Mouse (Mus musculus) urinary bladder, postnatal 14 days (tissue): ENCODE measurements at regions not wholly inside any gene's neighbourhood (a gene's known extent, or its start where the extent isn't known, plus 50 kb on each side); places are given as distances from the start of the nearest gene placed in this dataset.

Source experiments
- DNase-seq: peaks from one replicate; pipeline ENCODE4 v3.0.0; 2021; ENCODE audit warnings: low spot score

DNA sequence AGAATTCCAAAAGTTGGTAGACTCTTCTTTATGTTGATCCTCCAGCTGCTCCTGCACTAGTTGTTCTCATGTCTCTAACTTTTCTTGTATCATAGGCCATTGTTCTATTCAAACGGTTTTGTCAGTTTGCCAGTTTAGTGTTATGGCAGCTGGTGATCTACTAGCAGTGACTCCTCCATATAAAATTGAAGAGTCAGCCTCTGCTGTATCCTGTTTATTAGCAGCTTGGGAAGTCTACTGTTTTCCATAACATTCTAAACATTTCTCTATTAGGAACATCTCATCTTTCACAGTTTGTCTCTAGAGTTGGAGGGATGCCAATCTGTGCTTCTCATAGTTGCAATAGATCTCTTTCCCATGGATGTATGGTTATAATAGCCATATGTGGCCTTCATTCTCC lies 58.6 kb downstream of the Drd1 start:
- no peak for DNase-seq

DNA sequence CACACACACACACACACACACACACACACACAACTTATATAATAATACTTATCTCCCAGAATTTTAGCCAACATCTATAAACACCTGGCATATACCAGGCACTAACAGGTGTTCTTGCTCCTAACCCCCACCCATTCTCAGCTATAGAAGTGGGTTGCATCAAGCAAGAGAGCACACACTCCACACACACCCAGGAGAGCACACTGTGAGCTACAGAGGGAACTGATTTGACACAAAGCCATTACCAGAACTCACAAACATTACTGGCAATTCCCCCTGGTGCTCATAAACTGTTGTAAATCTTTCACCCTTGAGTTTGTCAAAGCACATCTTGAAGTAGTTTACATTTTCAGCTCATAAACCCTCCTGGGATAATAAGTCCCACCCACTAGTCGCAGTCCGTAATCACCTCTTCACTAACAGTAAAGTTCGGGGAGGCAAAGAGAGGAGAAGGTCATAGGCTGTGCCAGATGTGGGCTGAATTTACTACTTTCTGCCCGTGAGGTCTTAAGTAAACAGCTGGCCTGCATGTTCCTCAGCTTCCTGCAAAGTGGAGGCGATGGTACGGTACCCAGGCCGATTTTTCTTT lies 62.5 kb downstream of the Drd1 start:
- DNase-seq: no peak

DNA sequence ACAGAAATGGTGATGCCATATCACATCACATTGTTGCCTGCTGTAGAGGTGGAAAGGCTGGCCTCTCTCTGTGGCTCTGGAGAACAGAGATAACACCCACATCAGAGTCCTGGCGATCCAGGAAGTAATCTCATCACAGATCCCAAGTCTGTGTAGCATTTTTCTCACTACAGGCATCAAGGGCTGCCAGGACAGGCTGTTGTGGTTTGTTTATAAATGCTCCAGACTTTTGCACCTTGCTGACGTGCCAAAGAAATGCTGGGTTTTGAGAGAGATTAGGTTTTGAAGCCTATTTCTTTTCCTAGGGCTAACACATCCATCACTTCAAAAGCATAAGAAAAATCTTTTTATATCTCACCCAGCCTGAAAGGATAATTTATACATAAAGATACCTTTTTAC lies 76.3 kb downstream of the Drd1 start:
- no peak for DNase-seq

DNA sequence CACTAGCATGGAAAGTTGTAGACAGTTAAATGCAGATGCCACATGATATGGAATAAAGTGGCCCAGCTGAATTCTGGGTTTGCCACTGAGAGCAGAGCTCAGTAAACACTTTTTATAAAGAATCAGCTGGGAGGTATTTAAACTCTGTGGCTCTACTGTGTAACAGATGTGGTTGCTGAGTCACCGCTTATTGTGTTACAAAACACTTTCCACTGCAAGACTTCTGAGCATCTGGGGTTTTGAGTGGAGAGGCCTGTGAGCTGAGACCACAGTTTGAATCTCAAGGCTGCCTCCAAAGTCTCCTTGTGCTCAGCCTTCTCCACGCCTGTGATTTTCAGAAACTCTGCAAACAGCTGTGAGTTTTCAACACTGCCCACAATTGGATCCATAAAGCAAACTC lies 86.1 kb downstream of the Drd1 start:
- no peak for DNase-seq

DNA sequence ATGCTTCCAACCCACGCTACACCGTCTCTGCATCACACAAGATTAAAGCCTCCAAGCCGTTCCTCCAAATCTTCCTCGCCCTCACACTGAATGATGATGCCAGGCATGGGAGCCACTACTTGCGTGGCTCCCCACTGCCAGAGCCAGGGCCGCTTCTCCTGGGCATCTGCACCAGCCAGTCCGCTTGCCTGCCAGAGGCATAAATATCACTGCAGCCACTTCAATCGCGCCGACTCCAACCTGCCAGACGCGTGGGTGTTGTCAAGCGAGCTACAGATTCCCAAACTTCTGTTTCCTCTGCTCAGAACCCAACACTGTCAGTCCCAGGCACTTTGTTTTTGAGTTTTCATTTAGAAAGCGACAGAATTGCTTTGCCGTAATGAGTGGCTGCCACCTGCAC lies 99.3 kb downstream of the Drd1 start:
- DNase-seq: no peak

DNA sequence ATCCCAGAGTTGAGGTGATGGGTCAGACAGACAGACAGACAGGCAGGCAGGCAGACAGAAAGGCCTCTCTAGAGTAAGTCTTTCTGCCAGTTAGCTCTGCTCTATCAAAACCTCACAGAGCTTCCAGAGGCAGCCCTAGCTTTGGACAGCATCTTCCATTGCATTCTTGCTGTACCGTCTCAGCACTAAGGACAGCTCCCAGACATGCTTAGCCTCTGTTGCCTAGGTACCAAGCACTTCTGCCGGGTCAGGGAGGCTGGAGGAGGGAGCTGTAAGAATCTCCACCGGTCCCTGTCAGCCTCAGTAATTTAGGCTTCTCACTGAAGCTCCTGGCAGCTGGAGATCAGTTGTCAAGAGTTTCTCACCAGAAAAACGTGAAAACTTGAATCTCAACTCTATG lies 107.4 kb downstream of the Drd1 start:
- no peak for DNase-seq

DNA sequence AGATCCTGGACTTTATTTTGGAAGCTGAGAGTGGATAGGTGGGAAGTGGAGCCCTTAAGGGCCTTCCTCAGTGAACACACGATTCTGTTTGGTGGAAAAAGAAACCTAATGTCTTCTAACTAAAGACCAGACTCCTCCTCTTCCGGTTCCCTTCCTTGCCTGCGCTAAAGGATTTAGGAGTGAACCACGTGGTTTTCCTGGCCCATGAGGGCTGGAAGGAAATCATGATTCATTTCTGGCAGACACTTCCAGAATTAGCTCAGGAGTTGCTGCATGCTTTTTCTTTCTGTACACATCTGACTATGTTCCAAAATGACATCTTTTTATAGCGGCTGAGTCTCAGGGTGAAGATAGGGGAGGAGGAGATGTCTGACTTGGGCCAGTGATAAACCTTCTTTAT lies 109.8 kb downstream of the Drd1 start:
- DNase-seq: no peak

DNA sequence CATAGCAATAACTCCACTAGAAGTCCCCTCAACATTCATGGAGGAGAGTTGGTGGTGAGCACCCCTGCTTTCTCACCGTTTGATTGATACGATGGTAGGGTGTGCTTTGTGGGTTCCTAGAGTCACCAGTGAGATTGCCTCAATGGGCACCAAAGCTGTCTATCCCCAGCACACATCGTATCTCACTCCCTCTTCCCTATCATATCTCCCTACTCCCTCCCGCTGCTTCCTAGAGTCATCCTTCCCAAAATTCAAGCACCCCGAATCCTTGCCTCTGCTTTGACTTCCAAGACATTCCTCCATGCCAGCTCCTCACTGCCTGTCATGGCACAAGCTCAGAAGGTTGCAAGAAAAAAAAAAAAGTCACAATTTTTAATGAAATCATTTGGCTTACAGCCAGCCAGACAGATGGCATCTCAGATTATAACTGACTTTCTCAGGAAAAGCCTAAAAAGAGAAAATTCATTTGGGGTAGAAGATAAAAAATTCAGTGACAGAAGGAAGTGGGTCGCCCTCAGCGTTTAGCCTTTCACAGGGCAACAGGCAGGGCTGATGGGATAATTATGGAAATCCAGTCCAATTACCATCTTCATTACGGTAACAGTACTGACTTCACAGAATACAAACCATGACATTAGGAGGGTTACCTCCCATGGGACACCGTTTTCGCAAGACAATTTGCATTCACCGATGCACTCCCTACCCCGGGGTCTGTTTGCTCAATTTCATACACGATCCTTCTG lies 114.3 kb downstream of the Drd1 start:
- no peak for DNase-seq

DNA sequence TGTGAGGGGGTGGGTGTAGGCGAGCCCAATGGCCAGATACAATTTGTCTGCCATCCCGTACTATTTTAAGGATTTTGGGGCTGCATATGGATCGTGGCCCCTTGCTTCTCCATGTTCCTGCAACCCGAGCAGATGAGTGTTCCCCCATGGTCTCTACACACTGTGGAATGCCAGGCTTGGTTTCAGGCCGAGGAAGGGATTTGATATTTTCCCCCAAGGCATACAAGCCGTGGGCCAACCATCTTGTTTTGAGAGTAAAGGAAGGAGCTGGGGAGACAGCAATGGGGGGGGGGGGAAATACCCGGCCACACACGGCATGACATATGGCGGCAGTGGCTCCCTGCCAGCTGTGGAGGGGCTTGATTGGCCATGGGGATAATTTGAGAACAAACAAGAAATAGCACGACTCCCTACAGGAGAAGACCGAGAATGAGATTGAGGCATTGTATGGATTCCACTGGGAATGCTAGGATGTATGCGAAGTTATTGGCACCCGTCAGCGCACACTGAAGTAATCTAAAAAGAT lies 120.3 kb downstream of the Drd1 start:
- DNase-seq: no peak

DNA sequence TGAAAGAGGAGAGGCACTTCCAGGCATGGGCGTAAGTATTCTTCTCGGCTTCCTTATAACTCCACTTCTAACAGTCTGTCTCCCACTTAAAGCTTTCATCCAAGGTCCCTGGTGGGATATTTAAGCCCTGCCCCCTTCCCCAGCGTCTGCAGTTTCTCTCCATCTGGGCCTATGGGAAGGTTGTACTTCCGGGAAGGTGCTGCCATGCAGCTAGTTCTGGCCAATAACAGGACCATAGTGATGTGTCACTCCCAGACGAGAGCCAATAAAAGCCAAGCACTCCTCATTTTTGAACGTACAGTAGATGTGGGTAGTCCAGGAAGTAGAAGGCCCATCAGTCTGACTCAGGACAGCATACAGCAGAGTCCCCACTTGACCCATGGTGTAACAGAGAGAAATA lies 121.0 kb downstream of the Drd1 start:
- DNase-seq: no peak

DNA sequence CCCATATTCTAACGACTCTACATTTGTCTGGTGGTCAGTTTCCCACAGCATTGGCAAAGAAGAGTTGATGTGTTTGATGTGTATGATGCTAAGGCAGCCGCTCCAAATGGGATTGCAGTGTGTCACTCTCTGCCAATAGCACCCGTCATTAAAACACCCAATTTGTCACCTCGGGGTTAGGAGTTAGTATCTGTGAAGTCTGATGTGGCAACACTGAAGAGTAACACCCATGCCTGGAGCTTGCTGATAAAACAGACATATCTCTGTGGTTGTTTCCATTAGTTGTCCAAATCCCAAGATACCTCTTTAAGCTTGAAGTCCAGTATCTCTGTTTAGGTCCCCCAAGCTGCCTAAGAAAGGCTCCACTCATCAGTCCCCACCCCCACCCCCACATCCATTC lies 129.4 kb downstream of the Drd1 start:
- no peak for DNase-seq

DNA sequence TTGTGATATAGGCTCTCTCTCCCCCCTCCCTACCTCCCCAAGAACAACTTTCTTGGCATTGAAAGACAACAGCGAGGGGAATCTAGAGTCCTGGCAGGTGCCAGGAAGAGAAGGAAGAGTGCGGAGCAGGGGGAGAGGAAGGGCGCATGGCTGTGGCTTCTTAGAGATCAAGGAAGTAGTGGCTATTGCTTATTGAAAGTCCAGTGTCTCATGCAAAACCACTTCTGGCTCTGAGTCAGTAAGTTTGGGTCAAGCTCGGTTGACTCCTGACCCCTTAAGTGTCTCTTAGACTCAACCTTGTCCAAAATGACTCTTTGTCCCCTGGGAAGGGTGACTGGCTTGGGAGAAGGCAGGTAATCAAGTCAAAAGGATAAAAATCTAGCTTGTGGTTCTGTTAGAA lies 131.1 kb downstream of the Drd1 start:
- DNase-seq: no peak

DNA sequence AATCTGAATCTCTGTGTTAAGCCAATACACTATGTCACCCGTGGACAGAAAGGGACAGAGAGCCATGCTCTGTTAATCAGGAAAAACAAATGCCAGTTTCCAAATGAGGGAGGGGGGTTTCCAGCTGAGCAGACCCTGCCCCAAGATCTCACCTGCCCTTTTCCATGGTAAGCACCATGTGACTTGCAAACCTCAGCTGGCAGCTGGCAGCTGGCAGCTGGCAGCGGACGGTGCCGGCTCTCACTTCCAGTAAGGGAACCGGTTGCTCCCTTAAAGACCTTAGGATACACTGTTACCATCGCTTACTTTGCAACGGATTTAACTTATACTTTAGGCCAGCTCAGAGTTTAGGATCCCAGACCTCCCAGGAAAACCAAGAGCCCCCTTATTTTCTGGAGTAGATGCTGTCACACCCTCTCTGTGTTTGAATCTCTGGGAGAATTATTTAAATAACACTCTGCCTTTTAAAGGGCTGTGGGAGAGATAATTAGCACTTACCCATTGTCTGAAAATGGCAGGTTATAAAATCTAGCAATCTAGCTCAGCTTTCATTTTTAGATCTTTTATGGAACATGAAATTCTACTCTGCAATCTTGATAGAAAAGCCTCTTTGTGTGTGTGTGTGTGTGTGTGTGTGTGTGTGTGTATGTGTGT lies 131.7 kb downstream of the Drd1 start:
- no peak for DNase-seq

DNA sequence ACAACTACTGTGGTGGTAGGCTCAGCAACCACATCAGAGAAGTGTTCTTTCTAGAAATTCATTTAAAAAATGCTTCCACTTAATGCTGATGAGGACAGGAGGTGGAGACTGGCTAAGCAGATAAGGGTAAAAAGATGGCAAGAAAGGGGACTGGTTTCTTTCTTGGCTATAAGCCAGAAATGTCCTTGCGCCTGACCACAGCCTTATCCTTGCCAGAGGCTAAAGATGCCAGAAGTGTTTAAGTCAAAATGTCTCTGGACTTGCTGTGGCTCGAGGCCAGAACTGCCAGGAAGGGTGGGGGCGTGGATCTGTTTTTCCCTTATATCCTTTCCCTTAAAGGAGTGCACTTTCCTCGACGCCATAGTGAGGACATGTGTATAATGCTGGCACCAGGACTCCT lies 133.7 kb downstream of the Drd1 start:
- DNase-seq: no peak

DNA sequence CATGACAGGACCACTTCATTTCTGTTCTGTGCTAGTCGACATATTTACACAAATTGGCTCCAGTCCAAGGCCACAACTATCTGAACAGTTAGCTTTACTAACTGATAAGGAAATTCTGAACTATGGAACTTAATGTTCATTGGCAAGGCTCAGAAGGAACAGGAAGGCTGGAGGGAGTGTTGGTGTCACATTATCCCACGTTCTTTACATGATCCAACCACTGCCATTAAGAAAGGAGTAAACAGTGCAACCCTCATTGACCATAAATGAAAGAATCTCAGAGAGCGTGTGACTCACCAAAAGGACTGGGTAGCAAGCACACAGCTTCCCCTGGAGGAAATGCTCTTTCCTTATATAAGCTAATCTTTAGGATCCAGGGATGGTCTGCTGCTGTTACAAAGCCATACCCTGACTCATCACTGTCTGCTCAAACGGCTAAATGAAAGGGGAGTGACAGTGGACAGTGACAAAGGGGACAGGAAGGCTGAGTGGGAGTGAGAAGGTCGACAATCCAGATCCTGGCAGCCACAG lies 135.6 kb downstream of the Drd1 start:
- no peak for DNase-seq

DNA sequence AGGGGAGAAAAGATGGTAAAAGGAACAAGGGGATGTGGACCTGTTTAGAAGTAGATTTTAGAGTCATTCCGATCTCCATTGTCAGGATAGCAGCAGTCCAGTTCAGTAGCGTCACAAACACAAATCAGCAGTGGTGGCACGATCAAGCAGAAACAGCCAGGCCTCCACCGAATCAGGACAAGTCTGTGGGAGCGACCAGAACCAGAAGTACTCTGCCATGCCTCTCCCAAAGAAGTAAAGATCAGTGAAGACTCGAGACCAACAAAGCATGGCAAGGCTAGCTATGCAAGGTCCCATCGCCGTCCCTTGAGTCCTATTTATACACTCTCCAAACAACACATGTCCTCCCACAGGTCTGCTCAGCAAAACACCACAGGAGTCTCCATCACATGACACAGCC lies 140.0 kb downstream of the Drd1 start:
- DNase-seq: no peak

DNA sequence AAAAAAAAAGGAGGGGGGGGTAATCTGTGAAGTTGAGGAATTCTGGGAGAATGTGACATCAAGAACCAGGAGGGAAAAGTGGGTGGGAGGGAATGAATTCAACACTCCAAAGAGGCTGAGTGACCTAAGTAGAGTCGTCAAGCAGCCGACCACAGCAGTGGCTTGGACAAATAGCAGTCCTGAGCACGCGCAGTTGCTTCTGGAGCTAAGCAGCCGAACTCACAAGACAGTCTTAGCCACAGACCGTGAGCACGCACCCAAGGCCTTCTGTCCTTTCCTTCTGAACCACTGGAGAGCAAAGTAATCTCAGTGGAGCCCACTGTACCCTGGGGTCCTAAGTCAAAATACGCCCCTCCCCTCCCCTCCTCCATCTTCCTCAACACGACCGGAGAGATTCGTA lies 141.1 kb downstream of the Drd1 start:
- no peak for DNase-seq

DNA sequence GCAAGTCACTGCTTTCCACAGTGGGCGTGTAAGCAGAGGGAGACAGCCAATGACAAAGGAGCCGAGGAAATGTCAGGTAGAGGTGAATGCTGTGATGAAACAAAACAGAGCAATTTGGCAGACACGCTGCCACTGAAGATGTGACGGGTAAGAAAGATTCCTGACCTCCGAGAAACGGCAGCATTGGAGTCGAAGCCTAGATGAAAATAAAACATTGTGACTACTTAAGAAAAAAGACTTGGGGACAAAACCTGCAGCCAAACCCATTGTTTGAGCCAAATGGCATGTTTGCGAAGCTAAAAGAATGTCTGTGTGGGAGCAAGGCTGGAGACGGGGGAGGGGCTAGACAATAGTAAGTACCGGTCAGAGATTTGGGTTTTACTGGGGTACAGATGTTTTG lies 142.0 kb downstream of the Drd1 start:
- DNase-seq: no peak

DNA sequence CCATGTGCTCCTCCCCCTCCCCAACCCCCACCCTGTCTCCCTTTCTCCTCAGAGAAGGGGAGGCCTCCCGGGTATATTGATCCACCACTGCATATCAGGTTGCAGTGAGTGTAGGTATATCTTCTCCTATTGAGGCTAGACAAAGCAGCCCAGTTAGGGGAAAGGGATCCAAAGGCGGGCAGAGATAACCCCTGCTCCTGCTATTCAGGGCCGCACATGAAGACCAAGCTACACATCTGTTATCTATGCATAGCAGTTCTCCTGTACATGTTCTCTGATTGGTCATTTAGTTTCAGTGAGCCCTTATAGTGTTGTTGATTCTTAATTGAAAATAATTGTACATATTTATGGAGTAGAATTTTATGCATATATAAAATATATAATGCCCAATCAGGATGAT lies 143.7 kb downstream of the Drd1 start:
- no peak for DNase-seq

DNA sequence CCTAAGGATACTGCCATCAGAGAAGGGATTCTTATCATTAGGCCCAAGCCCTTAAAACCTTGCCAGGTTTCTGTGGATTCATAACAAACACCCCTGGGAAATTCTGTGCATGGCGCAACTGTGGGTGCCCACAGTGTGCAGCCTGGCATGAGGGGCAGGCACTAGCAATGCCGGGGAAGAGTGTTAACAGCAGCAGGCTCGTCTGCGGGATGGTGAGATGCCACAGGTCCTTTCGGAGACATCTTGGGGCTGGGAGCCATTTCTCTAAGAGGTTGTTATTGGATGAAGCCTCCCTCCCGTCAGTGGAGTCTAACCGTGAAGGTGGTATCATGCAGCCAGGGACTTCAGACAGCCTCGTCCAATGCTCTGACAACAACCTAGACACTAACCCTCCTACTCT lies 144.2 kb downstream of the Drd1 start:
- DNase-seq: no peak

DNA sequence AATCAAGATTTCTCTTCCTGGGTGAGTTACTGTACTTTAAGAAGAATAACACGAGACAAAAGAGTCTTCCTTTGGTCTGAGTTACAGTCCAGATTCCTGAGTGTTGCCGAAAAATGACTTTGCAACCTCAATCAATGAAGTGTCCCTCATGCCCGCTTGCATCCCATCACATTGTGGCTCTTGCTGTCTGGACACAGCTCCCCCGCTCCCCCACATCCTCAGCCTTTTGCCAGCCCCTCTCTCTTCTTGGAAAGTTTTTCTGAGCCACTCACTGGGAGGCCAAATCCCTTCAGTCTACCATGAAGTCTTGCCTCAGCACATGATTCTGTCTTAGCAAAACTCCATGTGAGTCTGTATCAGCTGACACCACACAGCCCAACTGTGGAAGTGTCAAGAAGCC lies 145.3 kb downstream of the Drd1 start:
- DNase-seq: no peak

DNA sequence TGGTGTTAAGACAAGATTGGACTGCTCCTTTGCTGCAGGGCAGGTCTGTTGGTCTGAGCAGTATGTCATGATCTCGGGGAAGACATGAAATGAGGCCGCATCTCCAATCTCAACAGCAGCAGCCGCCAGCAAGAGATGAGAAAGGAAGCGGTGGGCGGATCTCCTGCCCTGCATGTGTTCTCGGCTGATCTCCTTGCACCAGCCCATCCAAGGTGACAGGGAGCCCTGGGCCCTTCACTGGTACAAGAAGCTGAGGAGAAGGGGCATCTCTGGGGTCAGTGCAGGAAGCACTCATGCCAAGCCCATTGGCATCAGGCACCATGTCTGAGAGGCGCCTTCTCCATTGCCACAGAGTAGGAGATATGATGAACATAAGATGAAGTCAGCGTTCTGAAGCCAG lies 151.0 kb downstream of the Drd1 start:
- DNase-seq: no peak

DNA sequence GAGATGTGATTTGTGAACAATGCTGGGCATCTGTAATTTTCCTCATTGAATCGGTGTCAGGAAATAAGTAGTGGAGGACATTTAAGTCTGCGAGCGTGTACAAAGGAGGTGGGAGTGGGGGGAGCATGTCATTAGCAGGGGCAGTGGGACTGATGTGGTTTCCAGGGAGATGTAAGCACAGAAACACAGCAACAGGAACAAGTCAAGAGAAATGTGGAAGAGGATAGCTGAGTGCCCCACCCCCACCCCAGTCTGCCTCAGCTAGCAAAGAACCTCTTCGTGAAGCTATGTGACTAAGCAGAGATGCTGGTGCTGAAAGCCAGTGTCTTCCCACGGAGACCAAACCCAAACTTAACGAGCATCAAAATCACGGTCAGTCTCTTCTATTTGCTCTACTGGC lies 151.9 kb downstream of the Drd1 start:
- no peak for DNase-seq
